Mouse (Mus musculus) midbrain, embryonic 12.5 days (tissue): ENCODE data around the gene 1700037H04Rik. TPM values are rescaled to one million over a fixed set of nuclear protein-coding genes. Genes with fewer than 3 reads are reported as not detected.

Source experiments
- ATAC-seq: fragments of 200-750 bp; cut with Nextera tagmentation; 2 replicates; pipeline ENCODE4 v1.8.0; 2017; ENCODE audit warnings: low read depth, moderate TSS enrichment, moderate library complexity; ENCODE audit not compliant: low FRiP score
- H3K27ac ChIP-seq: fragments of 300-500 bp; sonication (generic); replicated peaks from 2 replicates; pipeline ENCODE4 v1.5.1; 2016; ENCODE audit warnings: mild to moderate bottlenecking
- H3K27me3 ChIP-seq: fragments of 300-500 bp; sonication (generic); 2 replicates; pipeline ENCODE4 v1.6.1; 2016; ENCODE audit warnings: mild to moderate bottlenecking
- H3K36me3 ChIP-seq: fragments of 300-500 bp; sonication (generic); 2 replicates; pipeline ENCODE4 v1.6.1; 2016
- H3K4me1 ChIP-seq: fragments of 300-500 bp; sonication (generic); 2 replicates; pipeline ENCODE4 v1.6.1; 2016
- H3K4me2 ChIP-seq: fragments of 300-500 bp; sonication (generic); replicated peaks from 2 replicates; pipeline ENCODE4 v1.6.1; 2016; ENCODE audit warnings: mild to moderate bottlenecking, moderate library complexity
- H3K4me3 ChIP-seq: fragments of 300-500 bp; sonication (generic); 2 replicates; pipeline ENCODE4 v1.5.1; 2016; ENCODE audit warnings: mild to moderate bottlenecking
- H3K9ac ChIP-seq: fragments of 300-500 bp; sonication (generic); replicated peaks from 2 replicates; pipeline ENCODE4 v1.6.1; 2016; ENCODE audit warnings: mild to moderate bottlenecking, moderate library complexity
- H3K9me3 ChIP-seq: fragments of 300-500 bp; sonication (generic); 2 replicates; pipeline ENCODE4 v1.6.1; 2016; ENCODE audit warnings: mild to moderate bottlenecking
- WGBS: fragments of 180-500 bp; shearing (Covaris S2); methylation state at CpG from one replicate; pipeline ENCODE4 v1.1.7; 2016; 5-methylcytosine and 5-hydroxymethylcytosine counted together
- polyA plus RNA-seq: library from polyadenylated mRNA; unstranded; fragments of >200 nt; fragmentation: Nextera tagmentation; extraction: Ambion mirVana; gene quantifications from 2 replicates; pipeline ENCODE4 v1.2.1, GENCODE M21; 2016

1700037H04Rik gene
- polyA plus RNA-seq, 1 experiment from 2014 or later = 98.3 TPM

GRCm38 (mm10) chr2:131176491-131176890 lies 16.6 kb upstream of the 1700037H04Rik start:
- no peak for ATAC-seq
- no peaks in the 10 kb centered on the region for H3K9me3 ChIP-seq
- H3K9ac ChIP-seq = peak overlapping the region; percentile 24; the same call in 1 of the 2 replicates

DNA sequence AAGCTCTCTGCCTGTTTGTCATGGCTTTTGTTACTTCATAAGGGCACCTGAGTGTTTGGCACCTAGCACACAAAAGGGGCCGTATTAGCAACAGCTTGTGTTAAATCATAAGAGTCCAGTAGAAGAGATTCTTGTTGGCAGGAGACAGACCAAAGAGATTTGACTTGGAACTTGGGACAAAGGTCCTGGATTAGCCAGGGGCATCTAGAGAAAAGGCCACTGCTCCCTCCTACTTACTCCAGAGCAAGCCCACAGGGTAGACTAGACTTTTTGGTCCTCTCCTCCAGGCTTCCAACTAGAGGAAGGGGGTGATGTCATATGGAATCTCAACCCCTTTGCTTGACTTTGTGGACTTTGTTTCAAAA lies 16.0 kb upstream of the 1700037H04Rik start:
- ATAC-seq = no peak
- H3K9me3 ChIP-seq = no peaks in the 10 kb centered on the region
- no peak overlapping the region for H3K4me3 ChIP-seq
- peaks cover 59% of the 10 kb centered on the region for H3K4me1 ChIP-seq
- peaks cover 18% of the 10 kb centered on the region for H3K36me3 ChIP-seq
- H3K9ac ChIP-seq = no peak overlapping the region
- no peak overlapping the region; the same call in 1 of the 2 replicates for H3K4me2 ChIP-seq
- no peak overlapping the region for H3K27ac ChIP-seq
- 97% methylated on average over 1 of the region's 1 CpGs for WGBS
- H3K27me3 ChIP-seq = peaks cover 31% of the 10 kb centered on the region

More at GRCm38 (mm10) chr2:131176491-131176890, 16.6 kb upstream of the 1700037H04Rik start:
- WGBS = 71% methylated on average over 5 of the region's 5 CpGs
- 0 out of 2 replicates have a peak overlapping the region, but pooled peaks have one; percentile 2 for H3K27ac ChIP-seq
- peaks cover 18% of the 10 kb centered on the region for H3K36me3 ChIP-seq
- peaks cover 25% of the 10 kb centered on the region for H3K27me3 ChIP-seq
- 0 out of 2 replicates have a peak overlapping the region, but pooled peaks have one; percentile 82 for H3K4me3 ChIP-seq
- H3K4me2 ChIP-seq = peak overlapping the region; percentile 96
- H3K4me1 ChIP-seq = peaks cover 53% of the 10 kb centered on the region

DNA sequence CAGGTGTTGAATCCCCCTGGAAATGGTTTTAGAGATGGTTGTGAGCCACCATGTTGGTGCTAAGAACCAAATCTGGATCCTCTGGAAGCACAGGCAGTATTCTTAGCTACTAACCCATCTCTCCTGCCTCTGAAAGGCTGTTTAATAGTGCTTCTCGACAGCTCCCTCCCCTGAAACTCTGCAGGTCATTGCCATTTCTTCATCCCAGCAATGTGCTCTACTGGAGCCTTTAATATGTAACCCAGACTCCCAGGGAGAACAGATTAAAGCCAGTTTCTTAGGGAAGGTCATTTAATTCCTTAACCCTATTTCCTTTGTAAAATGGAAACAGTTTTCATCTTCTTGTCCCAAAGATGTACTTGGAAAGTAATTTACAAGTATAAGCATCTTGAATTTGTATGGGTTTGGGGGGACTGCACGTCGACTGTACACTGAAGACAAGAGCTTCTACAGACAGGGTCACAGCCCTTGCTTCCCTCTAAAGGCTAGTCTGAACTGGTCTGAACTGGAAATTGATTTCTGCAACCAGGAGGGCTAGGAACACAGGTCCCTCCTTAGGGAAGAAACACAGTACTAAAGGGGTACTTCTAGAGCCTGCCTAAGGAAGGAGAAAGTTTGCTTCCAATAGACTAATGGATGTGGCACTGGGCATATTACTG lies 15.5 kb upstream of the 1700037H04Rik start:
- no peak overlapping the region; the same call in 1 of the 2 replicates for H3K4me2 ChIP-seq
- H3K27ac ChIP-seq = 0 out of 2 replicates have a peak overlapping the region, but pooled peaks have one; percentile 30
- H3K27me3 ChIP-seq = peaks cover 36% of the 10 kb centered on the region
- ATAC-seq = no peak
- no peak overlapping the region for H3K9ac ChIP-seq
- H3K4me3 ChIP-seq = no peak overlapping the region
- no peaks in the 10 kb centered on the region for H3K9me3 ChIP-seq
- H3K4me1 ChIP-seq = peaks cover 59% of the 10 kb centered on the region
- peaks cover 18% of the 10 kb centered on the region for H3K36me3 ChIP-seq
- WGBS = 76% methylated on average over 3 of the region's 3 CpGs

- Histone ChIP-seq H3K36me3 (peaks cover 18% of the 10 kb centered on the region), H3K27ac (0 out of 2 replicates have a peak overlapping the region, but pooled peaks have one; percentile 30), H3K9me3 (no peaks in the 10 kb centered on the region), H3K4me3 (peak overlapping the region; percentile 41), H3K27me3 (peaks cover 38% of the 10 kb centered on the region), H3K4me1 (peaks cover 59% of the 10 kb centered on the region), H3K4me2 (peak overlapping the region; percentile 73), H3K9ac (peak overlapping the region; percentile 32; the same call in 1 of the 2 replicates)
- 6% methylated on average over 11 of the region's 11 CpGs for WGBS
- peak; percentile 57 for ATAC-seq
These were observed 14.8 kb upstream of the 1700037H04Rik start for GRCm38 (mm10) chr2:131174700-131175099.

GRCm38 (mm10) chr2:131172322-131172721 lies 12.4 kb upstream of the 1700037H04Rik start:
- H3K9me3 ChIP-seq = no peaks in the 10 kb centered on the region
- H3K4me2 ChIP-seq = no peak overlapping the region
- WGBS = 47% methylated on average over 9 of the region's 9 CpGs
- peaks cover 39% of the 10 kb centered on the region for H3K4me1 ChIP-seq
- H3K4me3 ChIP-seq = no peak overlapping the region
- no peak for ATAC-seq
- H3K27ac ChIP-seq = no peak overlapping the region
- peaks cover 12% of the 10 kb centered on the region; the same call in 1 of the 2 replicates for H3K36me3 ChIP-seq
- H3K9ac ChIP-seq = no peak overlapping the region
- H3K27me3 ChIP-seq = peaks cover 38% of the 10 kb centered on the region

DNA sequence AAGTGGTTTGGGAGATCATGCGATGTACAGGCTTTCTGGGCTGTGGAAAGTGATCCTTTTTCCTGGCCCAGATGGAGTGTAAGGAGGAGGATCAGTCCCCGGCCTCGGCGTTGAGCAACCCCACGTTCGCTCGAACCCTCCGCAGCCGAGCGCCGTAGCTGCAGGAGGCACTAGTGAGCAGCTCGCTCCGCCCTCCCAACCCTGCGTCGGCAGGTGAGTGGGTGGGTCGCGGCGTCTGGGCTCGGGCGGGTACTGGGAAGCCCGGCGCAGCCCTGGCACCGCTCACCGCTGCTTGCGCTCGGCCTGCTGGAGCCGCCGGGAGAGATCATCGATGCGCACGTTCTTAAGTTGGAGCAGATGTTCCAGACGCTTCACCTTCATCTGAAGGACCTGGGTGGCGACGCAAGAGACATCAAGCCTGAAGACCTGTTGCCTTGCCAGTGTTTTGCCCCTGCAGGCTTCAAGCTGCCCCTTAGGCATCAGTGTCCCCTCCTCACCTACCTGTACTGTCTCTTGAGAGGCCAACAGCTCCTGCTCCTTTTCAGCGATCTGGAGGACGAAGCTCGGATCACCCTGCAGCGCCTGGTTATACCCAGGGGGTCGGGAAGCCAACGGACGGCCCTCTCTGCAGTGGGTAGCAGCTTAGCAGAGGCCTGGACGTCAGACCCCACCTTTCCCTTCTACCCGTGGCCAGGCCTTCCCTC lies 11.7 kb upstream of the 1700037H04Rik start:
- 0 out of 2 replicates have a peak overlapping the region, but pooled peaks have one; percentile 25 for H3K9ac ChIP-seq
- peaks cover 38% of the 10 kb centered on the region for H3K27me3 ChIP-seq
- ATAC-seq = no peak
- peak overlapping the region; percentile 36 for H3K4me2 ChIP-seq
- 4% methylated on average over 43 of the region's 43 CpGs for WGBS
- no peak overlapping the region for H3K27ac ChIP-seq
- H3K36me3 ChIP-seq = 0 out of 2 replicates have a peak, but pooled peaks cover 9% of the 10 kb centered on the region
- H3K4me3 ChIP-seq = peak overlapping the region; percentile 20
- H3K9me3 ChIP-seq = no peaks in the 10 kb centered on the region
- peaks cover 31% of the 10 kb centered on the region for H3K4me1 ChIP-seq

- no peak overlapping the region for H3K4me2 ChIP-seq
- peak overlapping the region; percentile 20; the same call in 1 of the 2 replicates for H3K4me3 ChIP-seq
- WGBS = 15% methylated on average over 9 of the region's 9 CpGs
- peaks cover 25% of the 10 kb centered on the region for H3K4me1 ChIP-seq
- no peak overlapping the region for H3K27ac ChIP-seq
- H3K27me3 ChIP-seq = peaks cover 38% of the 10 kb centered on the region
- no peak overlapping the region for H3K9ac ChIP-seq
- ATAC-seq = no peak
- 0 out of 2 replicates have a peak, but pooled peaks cover 3% of the 10 kb centered on the region for H3K36me3 ChIP-seq
- H3K9me3 ChIP-seq = no peaks in the 10 kb centered on the region
These were observed 11.1 kb upstream of the 1700037H04Rik start for GRCm38 (mm10) chr2:131170936-131171335.

GRCm38 (mm10) chr2:131168914-131169313 lies 9.0 kb upstream of the 1700037H04Rik start:
- H3K27me3 ChIP-seq = peaks cover 36% of the 10 kb centered on the region
- H3K4me3 ChIP-seq = no peak overlapping the region
- H3K9ac ChIP-seq = no peak overlapping the region
- no peaks in the 10 kb centered on the region for H3K36me3 ChIP-seq
- H3K4me2 ChIP-seq = no peak overlapping the region
- no peak for ATAC-seq
- peaks cover 14% of the 10 kb centered on the region for H3K4me1 ChIP-seq
- no peaks in the 10 kb centered on the region for H3K9me3 ChIP-seq
- no peak overlapping the region for H3K27ac ChIP-seq
- 52% methylated on average over 1 of the region's 1 CpGs for WGBS

DNA sequence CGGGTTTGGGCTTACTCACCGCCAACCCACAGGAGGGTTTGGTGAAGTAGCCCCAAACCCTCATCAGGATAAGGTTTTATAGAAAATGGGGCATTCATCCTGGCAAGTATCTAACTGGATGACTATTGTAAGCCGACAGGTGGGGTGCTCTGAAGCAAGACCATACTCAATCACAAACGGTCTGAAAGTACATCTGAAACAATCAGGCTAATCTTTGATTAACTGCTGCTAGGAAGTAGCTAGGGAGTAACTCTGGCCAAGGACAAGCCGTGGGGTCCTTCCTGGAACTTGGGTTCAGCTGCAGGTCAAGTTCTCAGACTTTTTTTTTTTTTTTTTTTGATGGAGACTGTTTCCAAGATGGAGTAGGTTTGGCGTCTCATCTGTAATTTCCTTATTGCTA lies 8.1 kb upstream of the 1700037H04Rik start:
- no peak overlapping the region for H3K27ac ChIP-seq
- H3K4me2 ChIP-seq = no peak overlapping the region
- 89% methylated on average over 6 of the region's 6 CpGs for WGBS
- H3K27me3 ChIP-seq = peaks cover 28% of the 10 kb centered on the region
- no peak overlapping the region for H3K9ac ChIP-seq
- no peak for ATAC-seq
- H3K9me3 ChIP-seq = no peaks in the 10 kb centered on the region
- H3K4me3 ChIP-seq = no peak overlapping the region
- no peaks in the 10 kb centered on the region for H3K36me3 ChIP-seq
- H3K4me1 ChIP-seq = peaks cover 10% of the 10 kb centered on the region

GRCm38 (mm10) chr2:131166172-131166571 lies 6.3 kb upstream of the 1700037H04Rik start:
- ATAC-seq = no peak
- Histone ChIP-seq H3K27me3 (peaks cover 10% of the 10 kb centered on the region), H3K36me3 (no peaks in the 10 kb centered on the region), H3K9me3 (no peaks in the 10 kb centered on the region), H3K4me2 (no peak overlapping the region), H3K4me3 (no peak overlapping the region), H3K27ac (no peak overlapping the region), H3K9ac (no peak overlapping the region), H3K4me1 (peaks cover 3% of the 10 kb centered on the region)
- WGBS = 90% methylated on average over 2 of the region's 2 CpGs

DNA sequence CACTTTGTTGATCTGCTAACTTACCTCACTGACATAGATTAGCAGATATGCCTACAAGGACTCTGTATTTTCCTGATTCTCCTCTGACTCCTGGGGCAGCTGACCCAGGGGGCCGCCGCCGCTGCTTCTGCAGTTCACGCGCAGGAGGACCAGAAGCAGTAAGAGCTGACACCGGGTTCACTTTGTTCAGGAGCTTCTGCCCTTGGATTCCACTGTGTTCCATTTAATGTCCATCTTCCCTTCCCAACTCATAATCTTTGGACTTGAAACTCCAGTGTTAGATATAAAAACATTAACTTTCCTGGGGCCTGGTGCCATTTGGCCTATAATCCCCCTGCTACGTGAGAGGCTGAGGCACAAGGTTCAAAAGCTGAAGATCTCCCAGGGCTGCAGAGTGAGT lies 4.0 kb upstream of the 1700037H04Rik start:
- Histone ChIP-seq H3K36me3 (no peaks in the 10 kb centered on the region), H3K4me1 (peaks cover 10% of the 10 kb centered on the region), H3K4me2 (no peak overlapping the region), H3K27ac (no peak overlapping the region), H3K27me3 (no peaks in the 10 kb centered on the region; the same call in 1 of the 2 replicates), H3K4me3 (no peak overlapping the region), H3K9ac (no peak overlapping the region), H3K9me3 (no peaks in the 10 kb centered on the region)
- no peak for ATAC-seq
- 75% methylated on average over 7 of the region's 7 CpGs for WGBS

- Histone ChIP-seq H3K4me2 (peak overlapping the region; percentile 93), H3K9ac (peak overlapping the region; percentile 76), H3K4me1 (peaks cover 31% of the 10 kb centered on the region), H3K27ac (peak overlapping the region; percentile 96), H3K4me3 (peak overlapping the region; percentile 79), H3K27me3 (no peaks in the 10 kb centered on the region; the same call in 1 of the 2 replicates), H3K36me3 (no peaks in the 10 kb centered on the region), H3K9me3 (no peaks in the 10 kb centered on the region)
- ATAC-seq = no peak; the same call in 1 of the 2 replicates
- WGBS = under 1% methylated on average over 17 of the region's 17 CpGs
These were observed 810 bp upstream of the 1700037H04Rik start for GRCm38 (mm10) chr2:131160671-131161111.
